Mouse (Mus musculus) neutrophil, adult 5-6 weeks (primary cell): ENCODE results near the gene Tmc4. TPM values are rescaled to one million over a fixed set of nuclear protein-coding genes. Genes with fewer than 3 reads are reported as not detected.
"Not testable (repeated sequence)": the region's sequence is repeated elsewhere in the genome, so short reads cannot be mapped to it uniquely, and the experiment has no call there.

ENCODE experiments used
- ATAC-seq: fragments of 151-379, 151-347 bp; 2 replicates; pipeline ENCODE4 v1.8.0; 2017; ENCODE audit warnings: mild to moderate bottlenecking, moderate TSS enrichment; ENCODE audit not compliant: insufficient number of reproducible peaks, poor library complexity, low FRiP score, severe bottlenecking; ENCODE audit errors: extremely low read depth
- total RNA-seq: library from RNA; stranded (forward); fragments of 200-1000 nt; gene quantifications from 2 replicates; pipeline ENCODE4 v1.2.3, GENCODE M21; 2017

Tmc4 gene
- total RNA-seq: 51.9 and 60.2 TPM in 2 replicates

- ATAC-seq: no peak
Observed at GRCm38 (mm10) chr7:3677342-3677741, at the start of gene Tmc4. Tmc4 (minus strand) TSS chr7:3677553.

- peak; percentile 64 for ATAC-seq
Observed at GRCm38 (mm10) chr7:3725459-3725858, 48.1 kb upstream of the Tmc4 start.

GRCm38 (mm10) chr7:3720268-3720667 lies 42.9 kb upstream of the Tmc4 start, which contains the start of gene Pirb:
Pirb (minus strand) TSS chr7:3720391.
- peak; percentile 63; the same call in 1 of the 2 replicates for ATAC-seq

DNA sequence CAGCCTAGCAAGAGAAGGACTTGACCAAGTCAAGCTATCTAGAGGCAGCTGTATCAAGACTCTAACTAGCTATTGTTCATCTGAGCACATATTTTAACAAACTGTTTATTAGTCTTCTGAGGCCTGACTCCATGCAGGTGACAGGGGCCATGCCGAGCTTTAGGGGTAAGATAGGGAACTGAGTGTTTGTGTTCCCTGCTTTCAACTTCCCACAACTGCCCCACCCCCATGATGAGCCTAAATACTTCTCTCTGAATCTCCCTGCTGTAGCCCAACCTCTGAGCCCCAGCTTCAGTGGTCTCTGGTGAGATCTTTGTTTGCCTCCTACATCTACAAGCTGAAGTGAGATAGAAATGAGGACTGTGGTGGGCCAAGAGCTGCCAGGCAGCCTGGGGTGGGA lies 37.9 kb upstream of the Tmc4 start:
- ATAC-seq: no peak

DNA sequence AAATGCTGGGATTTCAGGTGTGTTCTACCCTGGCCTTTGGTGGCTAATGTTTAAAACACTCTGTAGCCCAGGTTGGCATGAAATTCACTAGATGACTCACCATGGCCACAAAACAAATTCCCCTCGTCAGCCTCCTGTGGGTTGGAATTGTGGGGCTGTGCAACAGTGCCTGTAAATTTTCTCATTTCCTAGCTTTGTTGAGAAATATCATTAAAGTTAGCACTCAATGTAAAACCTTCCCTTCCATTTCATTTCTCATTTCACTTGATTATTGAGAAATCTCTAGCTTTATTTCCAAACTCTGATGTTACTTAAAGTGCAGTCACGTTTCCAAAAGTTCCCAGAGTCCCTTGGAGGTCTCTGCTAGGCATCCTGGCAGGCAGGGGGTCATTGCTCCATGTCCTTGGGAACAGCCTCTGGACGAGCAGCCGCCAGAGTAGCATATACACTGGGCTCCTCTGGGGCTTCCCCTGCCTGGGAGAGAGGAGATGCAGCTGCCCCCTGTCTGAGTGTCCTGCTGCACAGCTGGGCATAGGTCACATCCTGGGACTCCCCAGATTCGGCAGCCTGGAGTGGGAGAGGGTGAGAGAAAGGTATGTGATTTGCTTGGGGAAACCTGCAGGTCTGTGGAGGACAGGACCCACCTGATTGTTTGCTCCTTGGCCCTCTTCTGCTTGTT lies 35.0 kb upstream of the Tmc4 start:
- ATAC-seq: no peak

- no peak for ATAC-seq
Observed at GRCm38 (mm10) chr7:3709000-3709399, 31.6 kb upstream of the Tmc4 start.

DNA sequence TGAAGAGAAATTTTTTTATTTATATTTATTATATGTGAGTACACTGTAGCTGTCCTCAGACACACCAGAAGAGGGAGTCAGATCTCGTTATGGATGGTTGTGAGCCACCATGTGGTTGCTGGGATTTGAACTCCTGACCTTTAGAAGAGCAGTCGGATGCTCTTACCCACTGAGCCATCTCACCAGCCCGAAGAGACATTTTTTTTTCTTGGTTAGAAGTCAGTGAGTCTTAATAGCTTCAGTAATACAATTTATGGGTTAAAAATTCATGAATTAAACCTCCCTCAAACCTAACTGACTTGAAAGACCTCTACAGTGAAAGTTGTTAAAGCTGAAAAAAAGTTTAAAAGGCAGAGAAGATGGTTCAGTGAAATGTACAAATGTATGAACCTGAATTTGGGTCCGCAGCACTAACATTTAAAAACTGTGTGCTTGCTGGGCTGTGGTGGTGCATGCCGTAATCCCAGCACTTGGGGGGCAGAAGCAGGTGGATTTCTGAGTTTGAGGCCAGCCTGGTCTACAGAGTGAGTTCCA lies 31.2 kb upstream of the Tmc4 start:
- not testable (repeated sequence) for ATAC-seq

- ATAC-seq: no peak
Observed at GRCm38 (mm10) chr7:3707568-3708413, 30.4 kb upstream of the Tmc4 start.

GRCm38 (mm10) chr7:3707027-3707426 lies 29.7 kb upstream of the Tmc4 start:
- ATAC-seq: peak; percentile 63

DNA sequence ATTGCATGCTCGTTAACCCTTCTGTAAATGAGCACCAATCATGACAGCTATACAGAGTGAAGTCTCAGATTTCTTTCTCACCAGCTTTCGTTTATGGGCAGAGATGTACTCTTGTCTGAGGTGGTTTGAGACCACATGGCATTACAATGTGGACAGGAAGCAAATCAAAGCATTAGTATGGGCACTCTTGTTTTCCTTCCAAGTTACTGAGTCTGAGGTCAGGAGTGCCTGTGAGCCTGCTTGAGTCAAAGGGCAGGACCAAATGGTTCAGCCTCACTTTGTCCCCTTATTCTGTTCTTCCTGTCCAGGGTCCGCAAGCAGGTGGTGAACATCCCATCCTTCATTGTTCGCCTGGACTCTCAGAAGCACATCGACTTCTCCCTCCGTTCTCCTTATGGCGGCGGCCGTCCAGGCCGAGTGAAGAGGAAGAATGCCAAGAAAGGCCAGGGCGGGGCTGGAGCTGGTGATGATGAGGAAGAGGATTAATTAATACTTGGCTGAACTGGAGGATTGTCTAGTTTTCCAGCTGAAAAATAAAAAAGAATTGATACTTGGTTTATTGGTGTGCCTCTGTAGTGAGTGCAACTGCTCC lies 29.1 kb upstream of the Tmc4 start:
- no peak for ATAC-seq

DNA sequence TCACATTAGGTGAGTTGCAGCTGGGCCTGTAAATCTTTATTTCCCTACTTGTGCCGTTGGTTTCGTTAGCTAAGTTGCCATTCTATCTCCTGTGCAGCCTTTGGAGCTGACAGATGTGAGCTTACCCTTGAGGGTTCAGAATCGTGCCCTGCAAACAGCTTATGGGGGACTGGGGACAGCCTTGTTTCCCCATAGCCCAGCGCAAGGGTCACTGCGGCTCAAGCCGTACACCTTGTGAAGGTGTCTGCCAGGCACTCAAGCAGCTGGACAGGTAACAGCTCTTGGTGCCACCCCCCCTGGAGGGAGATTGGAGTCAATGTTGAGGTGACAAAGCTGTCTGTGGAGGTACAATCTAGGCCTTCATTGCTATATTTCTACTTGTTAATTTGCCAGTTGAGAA lies 28.6 kb upstream of the Tmc4 start:
- ATAC-seq: no peak

DNA sequence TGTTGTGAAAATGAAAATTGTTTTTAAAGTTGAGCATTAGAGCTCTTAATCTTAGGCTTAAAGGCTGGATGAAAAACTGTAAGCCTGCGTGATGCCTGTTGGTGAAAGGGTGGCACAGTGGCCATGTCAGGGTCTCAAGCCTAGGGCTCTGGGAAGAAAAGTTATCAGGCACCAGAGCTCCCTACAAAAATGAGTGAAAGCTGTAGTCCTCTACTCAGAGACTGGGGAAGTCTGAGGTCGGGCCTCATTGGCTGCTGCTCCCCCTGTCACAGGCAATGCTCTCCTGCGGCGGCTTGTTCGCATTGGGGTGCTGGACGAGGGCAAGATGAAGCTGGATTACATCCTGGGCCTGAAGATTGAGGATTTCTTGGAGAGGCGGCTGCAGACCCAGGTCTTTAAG lies 28.1 kb upstream of the Tmc4 start:
- not testable (repeated sequence) for ATAC-seq

DNA sequence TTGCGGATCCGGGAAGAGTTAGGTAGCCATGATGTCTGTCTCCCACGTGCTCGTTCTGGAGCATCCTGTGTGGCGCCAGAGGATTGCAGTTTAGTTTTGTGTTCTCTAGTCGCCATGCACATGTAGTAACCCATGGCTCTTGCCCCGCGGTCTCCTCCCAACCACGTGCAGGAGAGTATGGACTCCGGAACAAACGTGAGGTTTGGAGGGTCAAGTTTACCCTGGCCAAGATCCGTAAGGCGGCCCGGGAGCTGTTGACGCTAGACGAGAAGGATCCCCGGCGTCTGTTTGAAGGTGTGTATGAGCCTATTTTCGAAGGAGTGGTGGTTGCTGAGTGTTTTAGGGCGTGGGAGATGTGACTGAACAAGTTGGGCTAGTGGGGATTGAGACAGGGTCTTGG lies 27.1 kb upstream of the Tmc4 start:
- no peak for ATAC-seq

- peak; percentile 86 for ATAC-seq
Observed at GRCm38 (mm10) chr7:3703879-3704441, 26.6 kb upstream of the Tmc4 start, which contains the start of gene Rps9. Rps9 (plus strand) TSS chr7:3703993.

- ATAC-seq: no peak
Observed at GRCm38 (mm10) chr7:3703148-3703878, 26.0 kb upstream of the Tmc4 start.

GRCm38 (mm10) chr7:3698471-3698870 lies 21.1 kb upstream of the Tmc4 start:
- ATAC-seq: no peak

- not testable (repeated sequence) for ATAC-seq
Observed at GRCm38 (mm10) chr7:3694949-3695305, 17.6 kb upstream of the Tmc4 start.

- ATAC-seq: peak; percentile 37
Observed at GRCm38 (mm10) chr7:3694076-3694948, 17.0 kb upstream of the Tmc4 start.
